ENCODE assay signal across 8 mouse cellular contexts in the genomic region with DNA sequence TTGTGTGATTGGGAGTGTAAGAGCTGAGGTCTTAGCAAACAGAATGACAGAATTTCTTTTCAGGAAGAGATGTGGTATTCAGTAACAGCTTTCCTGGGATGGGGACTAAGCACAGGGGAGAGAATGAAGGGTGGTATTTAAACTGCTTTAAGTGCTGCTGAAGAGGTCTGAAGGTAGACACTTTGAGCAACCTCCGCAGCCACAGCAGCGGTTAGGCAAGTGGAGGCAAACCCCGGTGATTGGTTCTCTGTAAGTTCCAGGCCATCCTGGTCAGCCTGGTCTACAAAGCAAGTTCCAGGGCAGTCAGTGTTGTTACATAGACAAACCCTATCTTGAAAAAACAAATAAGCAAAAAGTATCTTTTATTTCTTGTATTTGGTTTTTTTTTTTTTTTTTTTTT. TPM values are rescaled to one million over a fixed set of nuclear protein-coding genes. Genes with fewer than 3 reads are reported as not detected.
DNase-seq lines count a peak whose midpoint lies in the region; ATAC-seq and TF ChIP-seq lines count a peak whose summit lies in the region.

No protein-coding gene starts in this region.

- peak overlapping the region; percentile 86 for H3K4me2 ChIP-seq in intestine, postnatal 0 days (replicated peaks; ENCODE audit: low read depth)
- peak overlapping the region; percentile 98 for H3K4me2 ChIP-seq in midbrain, embryonic 15.5 days

- peak overlapping the region; percentile 86 for H3K4me3 ChIP-seq in kidney, adult 2 months (ENCODE audit: insufficient read depth, low read depth, low read length)
- peak overlapping the region; percentile 73; the same call in 1 of the 2 replicates for H3K4me3 ChIP-seq in cortical plate, adult 2 months (ENCODE audit: insufficient read depth, low read length)
- peak overlapping the region; percentile 76 for H3K4me3 ChIP-seq in intestine, postnatal 0 days (ENCODE audit: low read depth, low read length)
- H3K4me3 ChIP-seq in midbrain, embryonic 15.5 days: peak overlapping the region; percentile 60

- no peak for DNase-seq in kidney, adult 2 months
- no peak for DNase-seq in kidney, adult 11 months
- no peak for DNase-seq in thymus, postnatal 10 days (ENCODE audit: low spot score in 2 of 2)
- DNase-seq in left cerebral cortex, postnatal 14 days (ENCODE audit: low spot score in 2 of 2): no peak
- DNase-seq in right cerebral cortex, postnatal 4 days: no peak

- no peak for TF ChIP-seq CTCF in kidney, adult 2 months (conservative IDR thresholded peaks at IDR 0.05; ENCODE audit: insufficient read depth, insufficient read length, low read depth, low read length)
- TF ChIP-seq CTCF in cortical plate, adult 2 months (IDR thresholded peaks at IDR 0.05; ENCODE audit: extremely low read depth, insufficient read depth, low read length): no peak
- TF ChIP-seq CTCF in intestine, postnatal 0 days (IDR thresholded peaks at IDR 0.05; ENCODE audit: low read depth): no peak

- peaks cover 6% of the 10 kb centered on the region; the same call in 1 of the 2 replicates for H3K4me1 ChIP-seq in kidney, adult 2 months (ENCODE audit: control insufficient read depth, insufficient read depth, low read length)
- H3K4me1 ChIP-seq in cortical plate, adult 2 months (ENCODE audit: control insufficient read depth, insufficient read depth, low read length): peaks cover 3% of the 10 kb centered on the region; the same call in 1 of the 2 replicates
- H3K4me1 ChIP-seq in intestine, postnatal 0 days (replicated peaks; ENCODE audit: control insufficient read depth, insufficient read depth, low read length): peaks cover 9% of the 10 kb centered on the region
- peaks cover 37% of the 10 kb centered on the region for H3K4me1 ChIP-seq in midbrain, embryonic 15.5 days

- H3K27me3 ChIP-seq in kidney, adult 2 months (replicated peaks; ENCODE audit: control insufficient read depth, insufficient read depth, low read length): no peaks in the 10 kb centered on the region
- H3K27me3 ChIP-seq in intestine, postnatal 0 days (replicated peaks; ENCODE audit: control insufficient read depth, insufficient read depth, low read length): no peaks in the 10 kb centered on the region
- no peaks in the 10 kb centered on the region for H3K27me3 ChIP-seq in midbrain, embryonic 15.5 days (replicated peaks)

- ATAC-seq in intestine, postnatal 0 days: no peak
- no peak for ATAC-seq in midbrain, embryonic 15.5 days (replicated peaks)

- no peak for TF ChIP-seq POLR2A in kidney, adult 2 months (IDR thresholded peaks at IDR 0.05; ENCODE audit: low read depth, low read length)
- no peak for TF ChIP-seq POLR2A in cortical plate, adult 2 months (IDR thresholded peaks at IDR 0.05; ENCODE audit: extremely low read depth, insufficient read depth, low read length)

- no peaks in the 10 kb centered on the region for H3K36me3 ChIP-seq in kidney, adult 2 months (ENCODE audit: control insufficient read depth, insufficient read depth, low read length)
- H3K36me3 ChIP-seq in intestine, postnatal 0 days (ENCODE audit: control insufficient read depth, insufficient read depth): peaks cover 30% of the 10 kb centered on the region
- H3K36me3 ChIP-seq in midbrain, embryonic 15.5 days (replicated peaks): peaks cover 2% of the 10 kb centered on the region

- peak overlapping the region; percentile 96 for H3K27ac ChIP-seq in kidney, adult 2 months (ENCODE audit: insufficient read depth, low read depth, low read length)
- H3K27ac ChIP-seq in cortical plate, adult 2 months (ENCODE audit: insufficient read depth, low read length): no peak overlapping the region
- peak overlapping the region; percentile 97 for H3K27ac ChIP-seq in intestine, postnatal 0 days (ENCODE audit: low read depth, low read length)
- 0 out of 2 replicates have a peak overlapping the region, but pooled peaks have one; percentile 36 for H3K27ac ChIP-seq in midbrain, embryonic 15.5 days

- H3K9me3 ChIP-seq in intestine, postnatal 0 days (ENCODE audit: control insufficient read depth): no peaks in the 10 kb centered on the region
- no peaks in the 10 kb centered on the region for H3K9me3 ChIP-seq in midbrain, embryonic 15.5 days

- intact Hi-C loops in left cerebral cortex, postnatal 14 days (cut with DNase I): no loop called here

- WGBS in kidney, adult 2 months: 15% methylated on average over 3 of the region's 3 CpGs
- 17% methylated on average over 3 of the region's 3 CpGs for WGBS in intestine, postnatal 0 days
- 43% methylated on average over 3 of the region's 3 CpGs for WGBS in midbrain, embryonic 15.5 days

- peak overlapping the region; percentile 83; the same call in 1 of the 2 replicates for H3K9ac ChIP-seq in intestine, postnatal 0 days (ENCODE audit: low read depth, low read length)
- peak overlapping the region; percentile 65; the same call in 1 of the 2 replicates for H3K9ac ChIP-seq in midbrain, embryonic 15.5 days

RNA-seq across cellular contexts. Expression of a gene that starts 1.7 kb away (rescaled TPM):
- polyA plus RNA-seq in kidney, adult 2 months (2012; rRNA removed): 53.2 and 57.2 TPM in 2 replicates
- polyA plus RNA-seq in cortical plate, adult 2 months (2012; rRNA removed): 17.5 and 18.0 TPM in 2 replicates
- polyA plus RNA-seq in intestine, postnatal 0 days (2015; fragmentation: Nextera tagmentation; extraction: Ambion mirVana): 43.4 and 48.6 TPM in 2 replicates
- polyA plus RNA-seq in midbrain, embryonic 15.5 days (2015; fragmentation: Nextera tagmentation; extraction: Ambion mirVana): 17.2 and 19.8 TPM in 2 replicates
- total RNA-seq in left cerebral cortex, postnatal 14 days (2021): 10 to 100 TPM; 12.6 to 14.5 TPM

RNA-seq across cellular contexts. Expression of a gene that starts 1.8 kb away (rescaled TPM):
- polyA plus RNA-seq in kidney, adult 2 months (2012; rRNA removed): 6.8 and 7.3 TPM in 2 replicates
- polyA plus RNA-seq in cortical plate, adult 2 months (2012; rRNA removed): 5.2 and 5.4 TPM in 2 replicates
- polyA plus RNA-seq in intestine, postnatal 0 days (2015; fragmentation: Nextera tagmentation; extraction: Ambion mirVana): 106 and 118 TPM in 2 replicates
- polyA plus RNA-seq in midbrain, embryonic 15.5 days (2015; fragmentation: Nextera tagmentation; extraction: Ambion mirVana): 86.7 and 91.2 TPM in 2 replicates
- total RNA-seq in left cerebral cortex, postnatal 14 days (2021): 1 to 10 TPM; 3.5 to 4.0 TPM

RNA-seq across cellular contexts. Expression of a gene that starts 8.3 kb away (rescaled TPM):
- polyA plus RNA-seq in kidney, adult 2 months (2012; rRNA removed): 54.6 and 56.7 TPM in 2 replicates
- polyA plus RNA-seq in cortical plate, adult 2 months (2012; rRNA removed): 45.4 and 48.7 TPM in 2 replicates
- polyA plus RNA-seq in intestine, postnatal 0 days (2015; fragmentation: Nextera tagmentation; extraction: Ambion mirVana): 29.2 and 32.1 TPM in 2 replicates
- 35.9 and 36.5 TPM in 2 replicates for polyA plus RNA-seq in midbrain, embryonic 15.5 days (2015; fragmentation: Nextera tagmentation; extraction: Ambion mirVana)
- total RNA-seq in left cerebral cortex, postnatal 14 days (2021): 10 to 100 TPM; 30.6 to 31.4 TPM

RNA-seq across cellular contexts. Expression of a gene that starts 10.0 kb away (rescaled TPM):
- 26.2 and 45.6 TPM in 2 replicates for polyA plus RNA-seq in kidney, adult 2 months (2012; rRNA removed)
- polyA plus RNA-seq in cortical plate, adult 2 months (2012; rRNA removed): 43.4 and 47.2 TPM in 2 replicates
- polyA plus RNA-seq in intestine, postnatal 0 days (2015; fragmentation: Nextera tagmentation; extraction: Ambion mirVana): 17.1 and 17.5 TPM in 2 replicates
- 44.0 and 45.6 TPM in 2 replicates for polyA plus RNA-seq in midbrain, embryonic 15.5 days (2015; fragmentation: Nextera tagmentation; extraction: Ambion mirVana)
- 10 to 100 TPM; 52.7 to 60.6 TPM for total RNA-seq in left cerebral cortex, postnatal 14 days (2021)

RNA-seq across cellular contexts. Expression of a gene that starts 16.5 kb away (rescaled TPM):
- 60.5 and 61.3 TPM in 2 replicates for polyA plus RNA-seq in kidney, adult 2 months (2012; rRNA removed)
- polyA plus RNA-seq in cortical plate, adult 2 months (2012; rRNA removed): 38.0 and 39.9 TPM in 2 replicates
- polyA plus RNA-seq in intestine, postnatal 0 days (2015; fragmentation: Nextera tagmentation; extraction: Ambion mirVana): 52.2 and 55.8 TPM in 2 replicates
- polyA plus RNA-seq in midbrain, embryonic 15.5 days (2015; fragmentation: Nextera tagmentation; extraction: Ambion mirVana): 15.7 and 18.4 TPM in 2 replicates
- 10 to 100 TPM; 39.5 to 40.3 TPM for total RNA-seq in left cerebral cortex, postnatal 14 days (2021)

Comparison
In these comparisons a context has a peak if more than half of its experiments do, and no peak if none do; other contexts are left out.
1. RNA of a gene that starts 1.8 kb away (polyA plus RNA-seq): 106 to 118 TPM in intestine, postnatal 0 days and 86.7 to 91.2 TPM in midbrain, embryonic 15.5 days; 6.8 to 7.3 TPM in kidney, adult 2 months and 5.2 to 5.4 TPM in cortical plate, adult 2 months; every median in the first group is over 10 times any median in the second.
2. Peak in every context shown above with its lines, with median percentiles within 50 percentile points of each other: H3K4me3 ChIP-seq.